ENCODE assay signal across 8 mouse cellular contexts in the genomic region with DNA sequence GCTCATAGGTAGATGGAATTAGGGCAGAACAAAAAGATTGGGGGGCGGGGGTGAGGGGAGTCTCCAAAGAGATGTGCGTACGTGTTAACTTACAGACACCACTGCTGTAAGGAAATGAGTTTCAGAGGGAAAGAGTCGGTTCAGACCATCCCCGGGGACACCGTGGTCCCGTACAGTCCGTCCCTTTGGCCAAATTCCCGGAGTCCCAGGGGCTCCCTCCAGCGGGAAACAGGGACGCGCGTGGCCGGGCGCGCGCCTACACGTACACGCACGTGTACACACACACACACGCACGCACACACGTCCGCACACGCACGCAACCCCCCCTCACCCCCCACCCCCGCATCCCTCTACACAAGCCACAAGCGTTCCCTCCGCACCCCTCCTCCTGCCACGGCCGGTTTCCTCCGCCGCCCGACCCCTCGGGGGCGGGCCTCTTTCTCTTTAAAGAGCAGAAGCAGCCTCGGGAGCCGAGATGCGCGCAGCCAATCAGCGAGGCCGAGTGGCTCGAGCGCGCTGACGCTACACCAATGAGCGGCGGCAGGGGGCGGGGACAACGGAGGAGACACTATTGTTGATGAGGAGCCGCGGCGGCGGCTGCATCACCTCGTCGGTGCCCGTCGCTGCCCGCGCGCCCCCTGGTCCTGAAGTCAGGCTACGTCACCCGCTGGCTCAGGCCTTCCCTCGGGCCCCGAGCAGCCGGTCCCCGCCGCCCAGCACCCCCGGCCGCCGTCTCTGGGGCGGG. TPM values are rescaled to one million over a fixed set of nuclear protein-coding genes. Genes with fewer than 3 reads are reported as not detected.
DNase-seq lines count a peak whose midpoint lies in the region; ATAC-seq lines count a peak whose summit lies in the region.

Gene Fam117b, plus strand, starts transcription at position 594 of the 745 bp plus-strand sequence.

- WGBS in hindbrain, embryonic 16.5 days: under 1% methylated on average over 67 of the region's 72 CpGs
- under 1% methylated on average over 58 of the region's 72 CpGs for whole genome bisulfite sequencing in macrophage (ENCODE audit: missing documents)

- peak; percentile 94 for DNase-seq in WW6 (ENCODE audit: low read depth, low spot score)
- DNase-seq in cerebellum, postnatal 4 days (ENCODE audit: low spot score in 2 of 2): peak; percentile 97 to 99
- peak; percentile 98 for DNase-seq in gastrocnemius, adult 18-20 months (ENCODE audit: low spot score)
- peak; percentile 97 to 98 for DNase-seq in left cerebral cortex, adult 18-20 months (ENCODE audit: low spot score in 2 of 2)
- DNase-seq in right cerebral cortex, adult 18-20 months: peak; percentile 98
- peak; percentile 94 for DNase-seq in urinary bladder, postnatal 10 days (ENCODE audit: low spot score)

- peak within 1 kb of the TSS; percentile 75 for H3K4me3 ChIP-seq in hindbrain, embryonic 16.5 days (ENCODE audit: low read length)
- peak within 1 kb of the TSS; percentile 38 for H3K4me3 ChIP-seq in macrophage (ENCODE audit: inconsistent target)

- peaks cover 22% of the 10 kb centered on the region for H3K4me1 ChIP-seq in hindbrain, embryonic 16.5 days (ENCODE audit: control insufficient read depth, insufficient read depth, low read depth, low read length)

- peak within 1 kb of the TSS; percentile 83 for H3K4me2 ChIP-seq in hindbrain, embryonic 16.5 days (ENCODE audit: low read length)

- no peaks in the 10 kb centered on the region for H3K27me3 ChIP-seq in hindbrain, embryonic 16.5 days (replicated peaks; ENCODE audit: control insufficient read depth, insufficient read depth, low read length)

- peak within 1 kb of the TSS; percentile 99 for H3K27ac ChIP-seq in hindbrain, embryonic 16.5 days (ENCODE audit: low read depth, low read length)
- H3K27ac ChIP-seq in macrophage: peak within 1 kb of the TSS; percentile 46; the same call in 1 of the 2 replicates

- H3K9me3 ChIP-seq in hindbrain, embryonic 16.5 days (ENCODE audit: control insufficient read depth, low read length): no peaks in the 10 kb centered on the region

- ATAC-seq in hindbrain, embryonic 16.5 days: peak; percentile 98

- peak within 1 kb of the TSS; percentile 86 for H3K9ac ChIP-seq in hindbrain, embryonic 16.5 days (ENCODE audit: low read depth, low read length)

- no peaks in the 10 kb centered on the region for H3K36me3 ChIP-seq in hindbrain, embryonic 16.5 days (ENCODE audit: control insufficient read depth, insufficient read depth, low read length)
- H3K36me3 ChIP-seq in macrophage (ENCODE audit: inconsistent target): no peaks in the 10 kb centered on the region

- H3K79me2 ChIP-seq in macrophage (ENCODE audit: inconsistent target): peaks cover 34% of the 10 kb centered on the region

RNA-seq across cellular contexts. Expression of gene Fam117b, which starts in this region (rescaled TPM):
- total RNA-seq in gastrocnemius, adult 18-20 months (2021): 1 to 10 TPM; 4.3 to 9.6 TPM
- 24.0 and 31.6 TPM in 2 replicates for polyA plus RNA-seq in hindbrain, embryonic 16.5 days (2015; fragmentation: Nextera tagmentation; extraction: Ambion mirVana)
- 10 to 100 TPM; 55.5 to 56.7 TPM for total RNA-seq in left cerebral cortex, adult 18-20 months (2021)
- total RNA-seq in macrophage (2018; cell fraction: chromatin; rRNA removed): 10 to 100 TPM in 20 of 26 experiments, 1 to 10 TPM in 6; 2.3 to 65.9 (median 19.1) TPM
- 10 to 100 TPM; 11.6 to 24.5 (median 17.4) TPM for total RNA-seq in macrophage (2018; cell fraction: cytosol; rRNA removed)
- total RNA-seq in macrophage (2018; cell fraction: nucleus; rRNA removed): 10 to 100 TPM in 20 of 26 experiments, 1 to 10 TPM in 6; 7.5 to 62.5 (median 19.6) TPM
- polyA plus RNA-seq in macrophage (2018): 12.7 to 13.7 TPM (median 12.8 TPM) in 3 replicates

Comparison
In these comparisons a context has a peak if more than half of its experiments do, and no peak if none do; other contexts are left out.
1. Peak in every context shown above with its lines: DNase-seq, ATAC-seq, H3K4me3 ChIP-seq and H3K27ac ChIP-seq.
2. RNA of gene Fam117b (total RNA-seq): 55.5 to 56.7 TPM in left cerebral cortex, adult 18-20 months; 4.3 to 9.6 TPM in gastrocnemius, adult 18-20 months; every median in the first group is over 4 times any median in the second.